Mouse (Mus musculus) layer of hippocampus, postnatal 36 days (tissue): ENCODE measurements at regions not wholly inside any gene's neighbourhood (a gene's known extent, or its start where the extent isn't known, plus 50 kb on each side); places are given as distances from the start of the nearest gene placed in this dataset.

Experiments used
- DNase-seq, 2 experiments: peaks; one replicate each; pipeline ENCODE4 v3.0.0; 2022

DNA sequence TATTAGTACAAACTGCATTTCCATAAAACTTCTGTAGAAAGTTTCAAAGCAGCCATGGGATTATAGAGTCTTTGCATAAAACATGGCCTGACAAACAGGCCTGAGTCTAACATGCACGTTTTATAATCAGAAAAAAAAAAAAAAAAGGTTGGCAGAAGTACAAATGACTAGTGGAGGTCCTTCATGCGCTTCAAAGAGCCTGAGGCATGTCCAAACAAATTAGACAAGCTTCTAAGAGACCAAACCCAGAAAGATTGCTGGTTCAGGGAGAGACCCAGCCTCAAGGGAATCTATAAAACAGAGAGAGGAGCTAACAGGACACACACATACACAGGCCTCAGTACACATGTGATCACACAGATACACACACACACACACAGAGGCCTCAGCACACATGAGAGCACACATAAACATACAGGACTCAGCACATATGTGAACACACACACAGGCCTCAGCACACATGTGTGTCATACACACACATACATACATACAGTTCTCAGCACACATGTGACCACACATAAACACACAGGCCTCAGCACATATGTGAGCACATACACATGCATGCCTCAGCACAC, 57.0 kb upstream of the Gnaq start:
- no peak for DNase-seq

DNA sequence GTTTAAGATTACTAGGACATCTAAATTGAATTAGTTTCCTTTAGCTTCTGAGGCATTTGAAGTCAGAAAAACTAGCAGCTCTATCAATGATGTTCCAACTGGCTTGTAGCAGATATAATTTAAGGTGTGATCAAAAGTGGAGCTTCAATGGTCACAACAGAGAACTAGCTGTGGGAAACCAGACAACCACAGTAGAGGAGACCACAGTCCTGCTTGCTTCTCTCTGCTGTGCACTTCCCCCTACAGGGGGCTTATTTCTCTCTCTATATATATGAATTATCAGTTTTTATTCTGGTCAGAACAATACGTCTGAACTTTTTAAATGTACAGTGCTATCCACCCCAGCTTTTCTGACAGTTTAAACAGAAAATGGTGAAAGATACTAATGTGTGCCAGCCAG, 57.6 kb upstream of the Gnaq start:
- no peak for DNase-seq

DNA sequence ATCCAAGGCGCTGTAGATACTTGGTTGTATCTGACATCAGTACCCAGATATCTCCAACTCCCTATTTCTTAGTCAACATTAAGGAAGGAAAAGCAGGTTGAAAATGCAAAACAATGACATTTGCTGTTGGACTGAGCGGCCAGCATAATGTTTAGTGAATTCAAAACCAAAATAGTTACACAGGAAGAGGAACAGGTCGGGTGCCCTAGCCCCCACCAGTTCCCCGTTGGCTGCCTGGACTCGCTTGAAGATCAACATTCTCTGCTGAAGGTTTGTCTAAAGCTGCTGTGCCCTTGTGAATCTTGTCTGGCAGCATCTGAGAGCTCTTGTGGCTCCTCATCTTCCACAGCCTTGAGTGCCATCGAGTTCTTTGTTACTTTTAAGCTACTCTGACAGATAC, 65.3 kb upstream of the Gnaq start:
- DNase-seq: no peak

DNA sequence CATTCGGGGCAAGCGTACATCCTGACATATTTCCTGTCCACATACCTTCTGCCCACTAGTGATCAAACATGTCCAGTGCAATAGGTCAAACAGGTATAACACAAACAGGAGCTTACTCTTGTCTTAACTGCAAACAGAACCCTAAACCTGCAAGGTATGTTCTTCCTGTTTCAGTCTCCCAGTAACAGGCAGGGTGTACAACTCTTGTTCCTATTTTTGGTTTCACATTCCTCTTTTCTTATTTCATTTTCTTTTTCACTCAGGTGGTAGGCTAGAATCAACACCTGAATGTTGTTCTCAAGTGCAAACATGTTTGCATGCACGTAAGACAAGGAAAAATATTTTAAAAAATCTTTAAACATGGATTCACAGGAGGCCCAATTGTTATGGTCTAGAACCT, 67.7 kb upstream of the Gnaq start:
- no peak for DNase-seq

DNA sequence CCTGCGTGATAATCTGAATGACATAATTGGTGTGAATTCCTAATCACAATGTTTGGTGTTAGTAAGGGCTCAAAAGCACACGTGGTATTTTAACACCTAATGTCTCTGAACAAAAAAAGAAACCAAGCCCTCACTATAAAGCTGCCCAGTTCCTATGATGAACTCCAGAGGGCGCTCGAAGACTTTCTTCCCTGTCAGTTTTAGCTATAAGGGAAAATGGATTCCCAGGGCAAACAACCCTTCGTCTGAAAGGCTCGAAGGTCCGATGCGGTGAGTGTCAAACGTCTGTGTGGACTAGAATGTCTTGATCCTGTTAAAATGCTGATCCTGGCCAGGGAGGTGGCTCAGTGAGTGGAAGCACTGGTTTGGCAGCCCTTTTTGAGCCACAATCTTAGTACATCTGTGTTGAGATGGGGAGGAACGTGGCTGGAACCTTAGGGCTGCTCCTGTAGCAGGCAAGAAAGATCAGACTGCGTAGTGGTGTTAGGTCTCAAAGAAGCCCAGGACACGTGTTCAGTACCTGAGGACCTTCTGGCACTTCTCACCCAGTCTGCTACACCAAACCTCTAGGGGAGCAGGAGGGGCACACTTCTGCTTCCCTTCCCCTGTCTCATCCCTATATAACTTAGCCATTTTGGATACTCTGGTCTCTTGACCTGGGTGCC, 68.6 kb upstream of the Gnaq start:
- peak; percentile 74 to 80 for DNase-seq

DNA sequence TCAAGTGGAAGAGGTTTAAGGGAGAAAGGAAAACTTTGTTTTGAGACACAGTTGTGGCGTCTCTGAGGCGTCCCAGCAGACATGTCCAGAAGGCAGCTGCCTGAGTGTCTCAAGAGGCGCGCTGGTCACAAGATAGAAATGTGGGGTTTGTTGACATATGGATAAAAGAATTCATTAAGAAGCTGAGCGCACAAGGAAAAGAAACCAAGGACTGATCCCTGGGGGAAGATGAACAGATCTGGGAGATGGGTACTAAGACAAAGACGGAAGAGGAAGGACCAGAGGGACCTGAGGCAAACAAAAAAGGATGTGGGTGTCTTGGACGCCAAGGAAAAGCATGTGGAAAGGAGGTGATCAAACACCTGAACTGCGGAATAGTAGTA, 69.1 kb upstream of the Gnaq start:
- no peak for DNase-seq

DNA sequence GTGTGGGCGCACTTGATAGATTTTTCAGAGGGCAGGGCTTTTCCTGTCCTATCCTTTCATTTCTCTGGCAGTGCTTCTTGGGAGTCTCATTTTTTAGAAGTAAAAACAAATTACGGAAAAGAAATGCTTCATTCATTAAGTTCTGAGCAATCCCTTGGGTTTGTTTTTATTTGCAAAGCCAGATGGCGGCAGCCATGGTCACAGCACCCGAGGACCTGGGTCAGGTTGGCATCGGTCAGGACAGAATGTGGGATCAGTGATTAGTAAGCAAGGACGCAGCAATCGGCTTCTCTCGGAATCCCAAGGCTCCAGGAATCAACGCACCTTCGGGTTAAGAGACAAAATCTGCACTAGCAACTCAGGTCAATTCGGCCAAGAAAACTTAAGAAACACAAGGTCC, 70.8 kb upstream of the Gnaq start:
- DNase-seq: no peak

DNA sequence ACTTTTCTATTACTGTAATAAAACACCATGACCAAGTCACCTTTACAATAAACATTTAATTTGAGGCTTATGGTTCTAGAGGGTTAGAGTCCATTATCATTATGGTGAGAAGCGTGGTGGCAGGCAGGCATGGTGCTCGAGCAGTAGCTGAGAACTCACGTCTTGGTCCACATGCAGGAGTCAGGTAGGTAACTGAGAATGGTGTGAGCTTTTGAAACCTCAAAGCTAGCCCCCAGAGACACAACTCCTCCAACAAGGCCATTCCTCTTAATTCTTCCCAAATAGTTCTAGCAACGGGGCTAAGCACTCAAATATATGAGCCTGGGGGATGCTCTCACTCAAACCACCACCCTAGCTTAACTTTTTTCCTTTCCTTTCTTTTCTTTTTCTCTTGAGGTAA, 73.6 kb upstream of the Gnaq start:
- DNase-seq: no peak

DNA sequence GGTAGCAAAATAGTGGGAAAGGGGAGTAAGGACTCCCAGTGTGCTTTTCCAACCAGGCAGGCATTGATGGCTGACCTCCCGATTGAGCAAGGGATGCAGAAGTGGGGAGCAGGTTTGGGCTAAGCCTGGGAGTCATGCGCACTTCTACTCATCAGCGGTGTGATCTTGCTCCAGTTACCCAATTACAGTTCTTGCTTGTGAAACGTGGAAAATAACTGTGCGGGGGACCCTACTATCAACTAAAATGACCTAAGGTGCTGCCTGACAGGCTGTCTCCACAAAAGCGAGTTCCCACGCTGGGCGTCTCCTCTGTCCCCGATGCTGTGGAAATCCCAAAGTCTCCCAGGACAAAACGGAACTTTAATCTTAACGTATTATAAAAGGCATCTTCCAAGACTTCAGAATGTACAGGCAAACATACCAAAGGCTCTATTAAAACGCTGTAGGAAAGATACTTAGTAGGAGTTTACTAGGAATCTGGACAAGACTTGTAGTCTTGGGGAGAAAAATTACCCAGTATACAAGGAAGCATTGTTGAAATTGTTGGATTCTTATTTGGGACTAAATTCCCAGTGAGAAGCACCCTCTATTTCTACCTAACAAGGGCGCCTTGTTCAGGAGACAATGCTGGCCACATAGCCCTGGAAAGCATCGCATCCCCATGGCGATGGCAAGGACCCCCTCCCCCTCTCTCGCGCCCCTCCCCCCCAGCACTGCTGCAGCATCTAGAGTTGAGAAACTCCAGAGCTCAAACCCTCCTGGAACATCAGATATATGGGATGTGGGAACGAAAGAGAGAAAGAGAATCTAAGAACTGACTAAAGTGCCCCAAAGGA, 65.6 kb upstream of the Cep78 start:
- peak; percentile 33 to 40 for DNase-seq

DNA sequence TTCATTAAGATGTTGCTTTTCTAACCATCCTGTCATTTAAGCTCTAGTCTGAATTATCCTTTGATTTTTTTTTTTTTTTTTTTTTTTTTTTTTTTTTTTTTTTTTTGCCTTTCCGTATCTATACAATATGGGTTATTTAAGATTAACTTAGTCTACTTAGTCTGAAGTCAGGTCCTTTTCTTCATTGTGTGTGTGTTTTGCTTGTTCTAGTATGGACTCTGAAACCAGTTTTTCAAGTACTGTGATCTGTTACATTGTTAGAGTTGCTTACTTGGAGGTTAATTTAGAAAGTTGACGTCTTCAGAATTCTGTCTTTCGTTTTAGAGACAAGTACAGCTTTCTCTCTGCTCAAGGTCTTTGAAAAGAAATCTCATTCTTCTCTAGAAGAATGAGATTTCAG, 64.9 kb upstream of the Cep78 start:
- DNase-seq: no peak

DNA sequence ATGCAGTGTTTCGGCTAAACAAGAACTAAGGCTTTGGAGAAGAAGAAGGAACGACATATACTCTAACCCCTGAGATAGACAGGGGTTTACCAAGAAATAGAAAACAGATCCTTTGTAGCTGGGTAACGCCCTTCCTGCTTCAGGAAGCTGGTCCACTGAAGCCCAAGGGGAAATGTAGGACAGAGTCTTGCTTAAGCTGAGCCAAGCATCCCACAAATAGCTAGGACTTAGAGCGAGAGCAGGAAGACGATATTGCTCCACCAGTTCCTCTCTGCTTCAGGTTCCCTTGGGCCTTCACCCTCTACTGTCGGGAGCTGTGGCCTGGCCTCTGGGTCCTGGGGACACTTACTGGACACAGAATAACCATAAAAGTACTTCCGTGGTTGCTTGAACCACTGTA, 62.2 kb upstream of the Cep78 start:
- DNase-seq: no peak

DNA sequence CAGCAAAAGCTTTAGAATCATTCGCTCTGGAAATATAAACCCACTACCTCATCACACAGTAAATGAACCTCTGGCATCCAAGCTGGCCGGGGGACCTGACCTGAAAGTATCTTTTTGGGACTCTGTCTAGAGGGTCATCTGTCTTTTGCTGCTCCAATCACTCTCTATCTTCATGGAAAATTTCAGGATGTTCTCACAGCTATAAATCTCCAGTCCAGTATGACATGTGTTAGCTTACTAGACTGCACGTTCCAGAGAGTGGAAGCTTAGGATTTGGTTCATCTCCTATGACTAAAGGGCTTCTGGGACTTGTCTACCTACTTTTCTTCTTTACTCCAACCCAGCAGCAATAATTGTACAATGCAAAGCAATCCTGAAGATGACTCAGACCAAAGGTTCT, 60.5 kb upstream of the Cep78 start:
- DNase-seq: no peak

DNA sequence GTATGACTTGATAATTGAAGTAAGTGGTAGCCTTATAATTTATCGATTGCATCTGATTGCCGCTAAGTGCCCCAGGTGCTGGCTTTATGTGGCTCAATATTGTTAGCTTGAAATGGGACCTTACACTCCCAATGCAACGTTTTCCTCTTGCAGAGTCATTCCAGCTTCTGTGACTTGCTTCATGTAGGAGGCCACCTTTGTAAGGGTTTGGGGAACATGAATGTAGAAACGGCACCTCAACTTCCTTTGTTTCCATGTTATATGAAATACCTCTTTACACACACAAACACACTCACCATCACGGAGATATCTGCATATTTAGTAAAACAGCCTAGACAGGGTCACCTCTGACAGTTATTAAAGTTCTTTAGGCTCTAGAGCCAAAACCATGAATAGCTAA, 59.4 kb upstream of the Cep78 start:
- DNase-seq: no peak

DNA sequence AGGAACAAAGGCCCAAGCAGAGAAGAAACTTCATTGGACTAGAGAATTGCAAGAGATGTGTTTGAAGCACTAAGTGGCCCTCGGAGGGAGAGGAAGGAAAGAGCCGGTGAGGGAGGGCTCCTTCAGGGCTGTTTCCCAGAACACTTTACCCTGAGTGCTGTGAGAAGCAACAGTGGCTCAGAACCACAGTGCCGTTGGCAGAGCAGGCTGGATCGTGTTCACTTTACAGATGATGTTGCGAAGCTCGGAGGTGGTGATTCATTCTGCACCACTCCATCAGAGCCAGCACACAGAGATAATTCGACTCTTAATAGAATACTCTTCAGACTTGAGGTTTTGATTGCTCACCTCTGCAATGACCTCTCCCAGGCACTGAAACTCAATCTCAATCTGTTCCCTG, 58.2 kb upstream of the Cep78 start:
- DNase-seq: no peak

DNA sequence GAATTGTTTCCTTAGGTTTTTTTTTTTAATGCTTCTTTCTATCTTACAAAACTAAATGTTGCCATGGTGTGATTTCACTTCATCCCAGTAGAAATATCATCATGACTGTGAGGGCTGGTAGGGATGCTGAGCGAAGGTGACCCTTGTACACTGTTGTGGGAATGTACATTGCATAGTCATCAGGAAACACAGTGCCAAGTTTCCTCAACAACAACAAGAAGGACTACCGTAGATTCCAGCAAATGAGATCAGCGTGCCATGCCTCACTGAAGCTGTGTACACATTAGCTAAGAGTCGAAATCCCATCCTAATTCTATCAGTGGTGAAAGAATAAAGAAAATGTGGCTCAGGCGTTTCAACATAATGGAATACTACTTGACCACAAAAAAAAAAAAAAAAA, 57.1 kb upstream of the Cep78 start:
- DNase-seq: no peak

DNA sequence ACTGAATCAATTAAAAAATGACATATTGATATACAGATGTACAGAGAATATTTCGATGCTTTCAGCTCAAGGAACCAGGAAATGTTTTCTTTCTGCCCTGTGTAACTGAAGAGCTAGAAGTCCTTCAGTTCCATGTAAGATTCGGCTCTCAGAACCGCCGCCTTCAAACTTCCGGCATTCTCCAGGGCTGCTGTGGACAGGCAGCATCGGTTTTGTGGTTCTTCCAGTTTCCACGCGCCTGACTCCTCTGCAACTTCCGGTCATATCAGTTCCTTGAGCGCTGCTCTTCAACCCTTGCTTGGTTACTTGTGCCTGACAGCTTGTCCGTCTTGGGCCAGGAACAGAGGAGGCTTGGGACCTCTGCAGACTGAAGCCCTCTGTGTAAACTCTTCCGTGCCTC, 53.0 kb upstream of the Cep78 start:
- DNase-seq: no peak
